Mouse (Mus musculus) lung, postnatal 14 days (tissue): ENCODE measurements around the gene Dnah6.
A peak's percentile ranks its signal among the peaks of the same experiment; 100 is the strongest.

ENCODE experiments used
- DNase-seq: peaks from one replicate; pipeline ENCODE4 v3.0.0; 2021

Gene Dnah6

DNA sequence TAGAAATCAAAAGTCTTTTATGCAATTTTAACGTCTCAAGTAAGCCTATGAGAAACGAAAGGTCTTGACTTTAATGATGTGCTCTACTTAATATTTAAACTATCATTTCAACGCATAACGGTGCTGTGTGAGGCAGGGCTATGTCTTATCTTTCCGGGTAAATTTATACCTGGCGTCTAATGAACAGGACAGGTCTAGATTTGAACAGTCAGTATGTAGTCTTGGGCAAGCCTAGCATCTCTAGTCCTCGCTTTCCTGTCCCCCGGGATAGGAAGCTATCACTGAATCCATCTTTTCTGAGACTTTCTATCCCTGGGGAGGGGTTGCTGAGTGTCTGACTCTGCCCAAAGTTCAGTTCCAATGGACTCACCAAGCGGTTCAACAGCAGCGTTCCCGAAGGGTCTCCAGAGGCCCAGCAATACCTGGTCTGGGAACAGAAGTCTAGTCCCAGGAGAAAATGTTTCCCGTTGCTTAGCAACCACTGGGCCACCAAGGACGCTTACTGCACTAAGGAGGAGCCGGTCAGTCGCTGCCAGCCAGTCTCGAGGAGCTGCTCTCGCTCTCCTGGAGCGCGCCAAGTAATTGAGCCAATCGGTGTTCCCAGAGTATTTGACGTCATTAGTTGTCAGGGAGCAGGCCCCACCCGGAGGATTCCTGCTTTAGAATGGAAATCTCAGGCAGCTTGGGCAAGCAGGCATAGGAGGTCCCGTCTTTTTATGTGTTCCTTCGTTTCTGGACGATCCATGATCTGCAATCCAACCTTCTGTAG is at the start of gene Dnah6:
Gene Dnah6 (minus strand): TSS at position 463 of the 769 bp plus-strand sequence.
- DNase-seq = peak; percentile 91

DNA sequence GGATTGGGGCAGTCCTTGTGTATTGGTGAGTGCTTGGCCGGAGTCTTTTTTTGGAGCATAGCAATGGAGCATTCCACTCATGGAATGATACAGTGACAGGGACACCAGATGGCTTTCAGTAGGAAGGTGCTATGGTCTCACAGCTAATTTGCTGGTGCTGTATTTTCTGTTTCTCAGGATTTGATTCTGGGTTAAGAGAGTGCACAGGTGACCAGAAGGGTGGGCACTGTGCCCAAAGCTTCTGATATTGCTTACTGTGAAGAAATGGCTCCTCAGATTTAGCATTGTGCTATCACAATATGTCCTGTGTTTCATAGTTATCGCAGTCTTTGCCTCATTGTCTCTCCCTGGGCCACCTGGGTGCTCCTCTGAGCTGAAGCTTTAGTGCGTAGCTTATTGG is 47.9 kb upstream of the Dnah6 start:
- no peak for DNase-seq

DNA sequence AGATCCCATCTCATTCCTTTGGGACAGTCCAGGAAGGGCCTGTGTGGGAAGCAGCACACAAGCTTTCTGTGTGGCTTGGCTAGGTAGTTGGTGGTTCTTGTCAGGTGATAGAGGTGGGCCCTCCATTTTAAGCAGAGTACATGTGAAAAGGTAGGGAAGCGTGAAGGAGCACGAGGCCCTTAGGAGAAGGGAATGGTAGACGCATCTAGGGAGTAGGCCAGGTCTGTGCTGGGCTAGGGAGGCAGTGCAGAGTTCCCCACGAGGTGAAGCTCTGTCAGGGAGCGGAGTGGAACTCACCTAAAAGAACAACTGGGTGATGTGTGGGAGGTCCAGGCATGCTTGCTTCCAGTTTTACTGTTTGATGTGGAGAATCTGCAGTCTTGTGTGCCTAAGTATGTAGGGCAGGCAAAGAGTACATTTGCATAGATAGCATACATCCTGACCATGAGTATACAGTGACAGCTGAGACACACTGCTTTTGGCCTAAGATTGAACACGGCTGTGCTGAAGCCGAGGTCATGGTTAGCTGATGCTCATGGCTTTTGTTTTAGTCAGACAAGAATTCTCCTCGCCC is 46.4 kb upstream of the Dnah6 start:
- DNase-seq = no peak

DNA sequence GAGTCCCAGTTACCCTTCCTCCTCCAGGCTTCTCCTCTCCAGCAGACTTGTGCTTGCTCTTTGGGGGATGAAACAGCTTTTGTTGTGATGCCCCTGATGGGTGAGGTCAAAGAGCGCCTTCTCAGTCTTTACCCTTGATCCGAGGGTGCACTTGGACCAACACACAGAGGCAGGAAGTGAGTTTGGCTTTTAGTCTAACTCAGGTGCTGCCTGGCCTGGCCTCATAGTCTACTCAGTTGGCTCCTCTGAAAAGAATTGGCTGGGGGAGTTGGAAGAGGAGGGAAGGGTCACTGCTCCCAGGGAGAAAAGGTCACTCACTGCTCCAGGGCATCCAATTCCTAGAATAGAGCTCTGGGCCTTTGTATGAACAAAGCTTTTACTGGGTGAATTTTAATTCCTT is 43.4 kb upstream of the Dnah6 start:
- no peak for DNase-seq

DNA sequence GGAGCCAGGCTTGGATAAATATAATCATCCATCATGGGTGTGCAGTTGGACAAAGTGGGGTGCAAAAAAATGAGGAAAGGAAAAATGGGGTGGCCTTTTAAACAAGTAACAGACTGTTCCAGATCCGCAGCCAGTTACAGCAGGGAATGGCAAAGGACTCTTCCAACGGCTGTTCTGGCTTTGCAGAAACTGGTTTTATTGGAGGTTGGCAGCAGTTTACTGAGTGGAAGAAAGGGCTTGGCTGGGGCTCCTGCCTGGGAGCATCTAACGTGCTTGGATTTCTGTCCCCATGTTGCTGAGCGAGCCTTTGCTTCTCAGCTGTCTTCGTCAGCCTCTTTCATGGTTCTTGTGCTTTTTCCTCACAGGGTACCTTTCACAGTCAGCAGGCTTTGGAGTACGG is 38.7 kb upstream of the Dnah6 start:
- no peak for DNase-seq

DNA sequence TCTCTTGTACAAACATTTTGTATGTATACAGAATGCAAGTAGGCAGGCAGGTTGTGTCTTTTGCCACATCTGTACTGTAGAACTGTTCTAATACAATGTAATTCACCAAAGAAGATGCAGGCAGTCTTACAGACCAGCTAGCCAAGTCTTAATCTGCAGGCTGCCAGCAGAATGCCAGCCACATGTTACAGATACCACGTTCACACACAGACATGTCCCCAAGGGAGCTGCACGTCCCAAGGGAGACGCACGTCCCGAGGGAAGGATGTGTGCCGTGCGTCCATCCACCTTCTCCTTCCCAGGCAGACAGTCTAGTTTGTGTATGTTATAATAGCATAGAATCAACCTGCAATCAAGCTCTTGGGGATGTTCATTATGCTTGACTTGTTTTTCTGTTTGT is 35.6 kb upstream of the Dnah6 start:
- no peak for DNase-seq

DNA sequence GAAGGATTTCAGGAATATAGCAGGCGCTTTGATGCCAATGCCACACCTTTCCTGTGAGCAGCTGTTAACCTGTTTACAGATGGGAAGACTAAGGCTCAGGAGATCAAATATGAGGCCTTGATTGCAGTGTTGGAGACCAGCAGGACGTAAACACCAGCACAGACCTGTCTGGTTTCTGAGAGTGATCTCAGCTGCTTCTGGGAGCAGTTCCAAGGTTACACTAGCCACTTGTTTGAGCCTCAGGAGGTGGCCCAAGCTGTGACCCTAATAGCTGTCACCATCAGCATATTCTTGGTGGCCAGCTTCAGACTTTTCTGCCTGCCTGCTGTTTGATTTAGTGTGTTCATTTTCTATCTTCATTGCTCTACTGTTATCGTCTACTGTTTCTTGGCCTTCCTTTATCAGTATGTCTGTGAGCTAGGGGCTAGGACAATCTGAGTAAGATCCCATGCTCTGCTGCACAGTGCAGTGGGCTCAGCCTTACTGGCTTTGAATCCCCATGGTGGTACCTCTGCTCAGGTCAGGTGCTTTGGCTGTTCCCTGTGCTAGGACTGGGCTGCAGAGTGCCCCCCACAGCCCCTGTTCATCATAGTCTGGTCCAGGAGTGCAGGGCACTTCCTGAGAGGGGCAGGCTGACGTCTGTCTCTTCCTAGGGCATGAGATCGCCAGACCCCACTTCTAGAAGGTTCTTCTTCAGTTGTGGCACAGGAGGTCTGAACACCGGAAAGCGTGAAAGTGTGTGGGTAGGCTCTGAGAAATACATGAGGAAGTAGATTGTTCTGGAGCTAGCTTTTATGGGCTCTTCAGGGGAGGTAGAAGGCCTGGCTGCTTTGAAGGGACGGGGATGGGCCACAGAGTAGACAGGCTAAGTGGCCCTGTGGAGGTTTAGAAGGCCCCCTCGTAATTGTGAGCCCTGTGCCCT is 33.1 kb upstream of the Dnah6 start:
- no peak for DNase-seq

DNA sequence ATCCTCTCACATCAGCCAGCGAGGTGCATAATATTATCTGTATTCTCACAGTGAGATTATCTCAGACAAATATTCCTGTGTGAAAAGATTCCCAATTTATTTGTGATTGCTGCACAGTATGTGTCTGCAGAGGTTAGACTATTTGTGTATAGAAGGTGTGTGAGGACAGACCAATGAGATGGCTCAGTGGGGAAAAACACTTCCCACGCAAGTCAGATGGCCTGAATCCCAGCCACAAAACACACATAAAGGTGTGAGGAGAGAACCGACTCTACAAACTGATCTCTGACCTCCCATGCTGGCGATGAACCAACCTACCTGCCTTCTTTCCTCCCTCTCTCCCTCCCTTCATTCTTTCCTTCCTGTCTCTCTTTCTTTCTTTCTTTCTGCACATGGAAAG is 32.1 kb upstream of the Dnah6 start:
- no peak for DNase-seq

DNA sequence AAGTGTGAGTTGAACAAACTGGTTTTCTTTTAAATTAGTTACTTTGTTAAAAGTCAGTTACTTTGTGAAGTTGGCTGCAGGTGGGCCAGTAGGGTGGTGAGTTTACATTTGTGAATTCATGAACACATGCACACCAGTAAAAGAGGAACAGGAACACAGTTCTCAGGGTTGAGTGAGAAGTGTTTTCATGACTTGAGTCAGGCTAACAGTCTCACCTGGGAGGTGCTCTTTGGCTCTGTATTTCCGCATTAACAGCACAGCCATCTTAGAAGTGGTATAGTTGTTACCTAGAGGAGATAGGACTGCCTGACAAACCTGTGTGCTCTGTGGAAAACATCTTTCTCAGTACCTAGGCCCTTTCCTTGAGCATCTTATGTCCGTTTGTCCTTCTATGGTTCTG is 31.6 kb upstream of the Dnah6 start:
- DNase-seq = no peak

DNA sequence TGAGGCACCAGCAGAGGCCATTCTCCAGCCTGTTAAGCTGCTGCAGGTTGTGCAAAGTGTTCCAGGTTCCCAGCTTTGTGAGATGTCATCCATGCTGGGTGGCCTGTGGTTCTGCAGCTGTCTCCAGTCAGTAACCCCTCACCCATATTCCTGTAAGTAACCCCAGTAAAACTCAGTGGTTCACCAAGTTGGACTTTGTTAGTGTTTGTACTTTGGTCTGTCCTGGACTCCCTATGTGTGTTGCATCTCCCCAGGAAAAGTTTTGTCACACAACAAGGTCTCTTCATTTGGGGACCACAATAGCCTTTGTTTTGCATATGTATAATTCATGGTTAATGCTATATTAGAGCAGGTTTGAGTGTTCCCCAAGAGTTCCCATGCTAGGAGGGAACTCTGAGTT is 30.9 kb upstream of the Dnah6 start:
- DNase-seq = no peak

DNA sequence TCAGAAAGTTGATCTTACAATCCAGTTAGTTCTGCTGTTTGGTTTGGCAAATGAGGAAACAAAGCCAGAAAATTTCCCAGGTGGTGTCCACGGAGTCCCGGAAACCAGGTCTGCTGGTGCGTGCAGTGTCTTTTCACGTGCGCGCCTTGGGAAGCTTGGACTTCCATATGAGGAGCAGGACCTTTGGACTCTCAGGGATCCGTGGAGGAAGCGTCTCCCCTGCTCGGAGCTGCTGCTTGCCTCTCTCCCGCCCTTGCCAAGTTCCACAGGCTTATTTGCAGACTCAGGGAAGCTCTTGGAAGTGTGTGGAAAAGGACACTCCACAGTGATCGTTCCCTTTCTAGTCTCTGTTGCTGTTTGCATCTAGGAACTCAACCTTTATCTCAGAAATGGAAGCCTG is 29.9 kb upstream of the Dnah6 start:
- DNase-seq = no peak

DNA sequence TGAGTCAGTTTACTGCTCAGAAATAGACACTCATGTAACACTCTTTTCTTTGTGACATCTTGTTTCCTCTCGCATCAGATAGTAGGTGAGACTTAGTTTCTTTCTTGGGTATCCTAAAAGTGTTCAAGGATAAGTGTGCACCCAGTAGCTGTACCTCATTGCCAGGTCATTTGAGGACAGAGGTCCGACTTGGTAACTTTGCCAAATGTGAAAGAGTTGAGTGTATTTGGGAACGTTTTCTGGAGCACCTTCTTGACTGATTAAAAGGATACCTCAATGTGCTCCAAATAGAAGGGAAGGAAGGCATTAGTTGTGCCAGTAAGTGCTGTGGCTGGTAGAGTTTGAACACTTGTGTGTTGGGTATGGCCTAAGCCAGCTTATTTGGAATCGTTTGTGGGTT is 28.4 kb upstream of the Dnah6 start:
- DNase-seq = no peak

DNA sequence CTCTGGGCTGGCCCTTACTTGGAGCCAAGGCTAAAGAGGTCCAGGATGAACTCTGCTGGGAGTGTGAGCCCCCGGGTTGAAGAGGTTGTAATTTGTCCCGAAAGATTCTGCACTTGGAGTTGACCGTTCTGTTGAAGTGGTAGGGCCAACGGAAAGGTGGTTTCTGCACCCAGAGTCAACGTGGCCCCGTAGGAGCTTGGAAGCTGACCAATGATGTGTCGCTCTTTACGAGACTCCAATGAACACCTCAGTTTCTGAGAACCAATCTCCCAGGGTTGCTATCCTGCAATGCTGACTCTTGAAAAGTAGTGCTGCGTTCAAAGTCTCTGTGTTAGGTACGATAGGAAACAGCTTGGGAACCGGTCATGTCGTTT is 27.6 kb upstream of the Dnah6 start:
- no peak for DNase-seq

DNA sequence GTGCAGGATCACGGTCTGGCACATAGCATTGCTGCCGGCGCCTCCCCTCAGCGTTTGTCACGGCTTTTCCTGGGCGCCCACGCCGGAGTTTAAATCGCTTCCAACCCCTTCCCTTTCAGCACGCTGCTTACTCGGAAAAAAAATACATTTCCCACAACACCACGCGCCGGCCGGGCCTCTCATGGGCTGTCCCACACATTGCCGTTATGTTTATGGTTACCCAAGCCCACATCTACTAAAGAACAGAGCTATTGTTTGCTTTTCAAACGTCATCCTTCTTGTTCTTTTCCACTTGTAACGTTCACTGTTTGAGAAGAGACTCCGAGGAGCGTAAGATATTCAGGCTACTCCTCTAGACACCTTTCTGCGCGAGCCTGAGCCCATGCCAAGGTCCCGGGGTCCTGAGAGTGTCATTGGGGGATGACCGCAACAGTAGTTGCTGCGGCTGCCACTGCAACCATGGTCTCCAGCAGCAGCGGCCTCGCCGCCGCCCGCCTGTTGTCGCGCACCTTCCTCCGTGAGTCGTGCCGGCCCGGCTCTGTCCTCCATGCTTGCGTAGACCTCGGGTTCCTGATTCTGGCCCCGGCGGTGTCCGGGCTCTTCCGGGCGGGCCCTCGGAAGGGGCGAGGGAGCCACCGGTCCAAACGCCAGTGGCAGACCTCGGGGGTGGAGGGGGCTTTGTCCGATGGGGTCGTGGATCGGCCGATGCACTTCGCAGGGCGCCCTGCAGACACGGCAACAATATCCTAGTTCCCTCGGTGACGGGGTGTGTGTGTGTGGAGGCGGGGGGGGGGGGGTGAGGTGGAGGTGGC is 27.0 kb upstream of the Dnah6 start, which contains the start of gene Suclg1:
Gene Suclg1 (plus strand): TSS at position 146 of the 812 bp plus-strand sequence.
- DNase-seq = peak; percentile 88

DNA sequence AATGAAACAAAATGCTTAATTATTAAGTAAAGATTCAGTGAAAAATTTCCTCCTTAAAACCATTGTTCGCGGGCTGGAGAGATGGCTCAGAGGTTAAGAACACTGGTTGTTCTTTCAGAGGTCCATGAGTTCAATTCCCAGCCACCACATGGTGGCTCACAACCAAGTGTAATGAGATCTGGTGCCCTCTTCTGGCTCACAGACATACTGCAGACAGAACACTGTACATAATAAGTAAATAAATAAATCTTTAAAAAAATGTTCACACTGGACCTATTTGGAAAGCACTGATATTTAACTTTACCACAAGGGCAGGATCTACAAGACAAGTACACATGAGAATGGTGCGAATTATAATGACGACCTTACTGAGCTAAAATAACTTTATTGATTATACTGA is 26.0 kb upstream of the Dnah6 start:
- no peak for DNase-seq

DNA sequence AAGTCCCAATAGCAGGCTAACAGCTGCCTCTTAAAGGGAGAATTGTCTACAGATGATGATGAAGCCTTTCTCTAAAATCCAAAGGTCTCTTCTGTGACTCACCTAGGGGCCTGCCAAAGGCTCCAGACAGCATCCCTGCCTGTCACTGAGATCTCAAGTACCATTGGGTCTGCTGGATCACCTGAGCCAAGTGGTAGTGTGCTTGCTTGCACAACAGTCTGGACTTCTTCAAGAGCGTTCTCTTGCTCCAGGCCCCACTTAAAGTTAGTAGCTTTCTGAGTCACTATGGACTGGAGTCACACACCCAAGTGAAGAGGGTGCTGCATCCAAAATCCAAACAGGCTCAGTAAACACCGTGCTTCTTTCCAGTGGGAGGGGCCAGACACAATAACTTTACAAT is 25.4 kb upstream of the Dnah6 start:
- DNase-seq = peak; percentile 10

DNA sequence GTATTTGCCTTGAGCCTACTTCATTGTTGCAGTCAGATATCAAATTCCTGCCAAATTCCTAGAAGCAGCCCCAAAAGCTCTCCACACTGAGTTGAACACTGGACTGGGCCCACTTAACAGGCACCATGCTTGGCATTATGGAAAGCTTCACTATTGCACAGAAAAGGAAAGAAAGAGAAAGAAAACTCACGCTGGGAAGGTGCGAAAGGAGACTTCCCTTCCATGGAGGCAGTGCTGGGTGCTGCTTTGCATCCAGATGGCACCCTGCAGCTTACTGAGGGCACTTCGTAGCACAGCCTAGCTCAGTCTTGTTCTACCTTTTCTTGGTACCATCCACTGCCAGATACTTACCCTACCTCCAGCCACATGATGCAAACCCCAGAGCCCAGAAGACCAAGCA is 14.2 kb upstream of the Dnah6 start:
- DNase-seq = no peak

DNA sequence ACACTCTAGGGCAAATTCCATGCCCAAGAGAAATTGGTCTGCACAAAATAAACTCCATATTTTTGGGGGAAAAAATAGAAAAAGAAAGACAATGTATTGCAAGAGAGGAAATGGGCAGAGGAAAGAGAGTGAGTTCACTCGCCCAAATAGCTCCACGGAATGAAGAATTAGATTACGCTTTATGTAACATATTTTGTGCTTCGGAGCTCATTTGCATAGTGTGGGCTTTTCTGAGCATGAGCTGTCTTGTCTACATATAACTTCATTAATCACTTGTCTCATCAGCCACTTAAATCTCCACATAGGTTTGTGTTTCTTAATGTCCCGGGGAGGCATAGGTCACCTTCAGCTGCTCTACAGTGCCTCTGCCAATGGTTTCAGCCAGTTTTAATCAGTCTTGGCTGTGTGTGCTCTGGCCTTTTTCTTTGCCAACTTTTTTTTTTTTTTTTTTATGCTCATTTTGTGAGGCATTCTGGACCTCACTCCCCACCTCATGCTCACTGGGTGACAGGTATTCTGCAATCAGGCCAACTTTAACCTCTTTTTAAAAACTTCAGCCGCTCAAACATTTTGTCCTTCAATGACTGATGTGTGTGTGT is 12.9 kb upstream of the Dnah6 start:
- no peak for DNase-seq

DNA sequence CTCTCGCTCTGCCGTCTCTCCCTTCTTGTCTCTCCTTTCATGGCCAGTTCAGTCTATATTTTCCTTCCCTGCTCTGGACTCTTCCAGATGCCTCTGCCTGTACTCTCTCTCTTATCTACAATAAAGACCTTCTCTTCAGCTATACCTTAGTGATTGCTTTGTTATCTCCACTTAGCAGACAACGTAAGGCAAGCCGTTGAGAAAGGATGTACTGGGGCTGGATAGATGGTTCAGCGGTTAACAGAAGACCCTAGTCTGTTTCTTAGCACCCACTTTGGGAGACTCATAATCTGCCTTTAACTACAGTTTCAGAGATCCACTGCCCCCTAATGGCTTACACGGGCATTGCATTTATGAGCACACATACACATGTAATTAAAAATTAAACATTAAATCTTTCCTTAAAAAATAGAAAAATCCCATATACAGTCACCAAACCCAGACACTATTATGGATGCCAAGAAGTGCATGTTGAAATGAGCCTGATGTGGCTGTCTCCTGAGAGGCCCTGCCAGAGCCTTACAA is 11.8 kb upstream of the Dnah6 start:
- peak; percentile 24 for DNase-seq

DNA sequence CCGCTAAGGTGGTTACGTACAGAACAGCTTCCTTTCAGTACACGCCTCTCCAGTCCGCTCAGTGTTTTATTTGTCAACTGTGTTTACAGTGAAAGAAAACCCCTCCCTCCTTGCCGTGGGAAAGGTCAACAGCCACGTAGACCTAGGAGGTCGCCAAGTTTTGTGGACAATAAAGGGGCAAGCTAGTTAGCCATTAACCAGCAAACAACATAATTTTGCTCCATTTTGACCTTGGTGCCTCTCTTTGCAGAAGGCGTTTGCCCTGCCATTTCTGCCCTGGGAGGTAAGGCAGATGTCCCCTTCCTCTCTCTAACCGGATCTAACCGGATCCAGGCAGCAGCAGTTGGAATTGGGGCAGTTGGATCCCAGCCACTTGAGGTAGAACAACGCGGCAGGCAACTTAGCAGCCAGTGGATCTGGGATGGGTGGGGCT is 10.7 kb upstream of the Dnah6 start:
- no peak for DNase-seq

DNA sequence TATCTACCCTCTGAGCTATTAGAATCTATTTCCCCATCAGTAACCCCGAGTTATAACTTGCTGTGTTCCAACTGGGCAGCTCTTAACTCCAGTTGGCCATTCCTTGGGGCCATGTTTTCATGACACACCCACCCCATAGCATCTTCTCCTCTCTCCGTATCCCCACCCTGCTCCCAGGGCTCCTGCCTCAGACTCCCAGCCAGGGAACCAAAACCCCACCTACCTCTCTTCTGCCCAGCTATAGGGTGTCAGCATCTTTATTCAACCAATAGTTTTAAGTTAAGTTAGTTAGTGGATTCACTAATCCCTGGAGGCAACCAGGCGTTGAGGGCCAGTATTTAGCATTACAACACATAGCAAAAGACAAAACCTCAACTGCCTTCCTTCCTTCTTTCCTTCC is 7.4 kb upstream of the Dnah6 start:
- DNase-seq = no peak

DNA sequence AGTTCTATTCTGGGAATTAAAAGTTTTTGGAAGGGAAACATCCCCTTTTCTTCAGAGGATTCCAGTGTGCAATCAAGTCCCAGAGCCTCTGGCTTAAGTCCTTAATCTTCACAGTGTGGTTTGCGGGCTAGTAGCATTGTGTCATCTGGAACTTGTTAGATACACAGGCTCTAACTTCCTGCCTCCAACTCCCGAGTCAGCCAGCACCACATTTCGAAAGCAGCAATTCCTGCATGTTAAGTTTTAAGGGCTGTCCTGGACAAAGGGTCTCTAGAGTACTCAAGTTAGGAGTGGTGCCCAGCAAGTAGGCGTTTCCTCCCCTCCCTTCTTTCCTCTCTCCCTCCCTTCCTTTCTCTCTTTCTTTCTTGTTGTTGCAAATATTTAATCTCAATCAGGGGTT is 7.0 kb upstream of the Dnah6 start:
- DNase-seq = peak; percentile 15
